Mouse (Mus musculus) liver, embryonic 13.5 days (tissue): ENCODE results near the gene Lgals3bp. TPM values are rescaled to one million over a fixed set of nuclear protein-coding genes. Genes with fewer than 3 reads are reported as not detected.

Experiments
- ATAC-seq: fragments of 200-750 bp; cut with Nextera tagmentation; 2 replicates; pipeline ENCODE4 v1.8.0; 2017; ENCODE audit warnings: low read depth, mild to moderate bottlenecking, moderate number of reproducible peaks, moderate library complexity
- DNase-seq: peaks from one replicate; pipeline ENCODE4 v3.0.0; 2022
- H3K27ac ChIP-seq: fragments of 300-500 bp; sonication (generic); 2 replicates; pipeline ENCODE4 v1.5.1; 2015; ENCODE audit warnings: moderate library complexity, mild to moderate bottlenecking, inconsistent platforms
- H3K27me3 ChIP-seq: fragments of 300-500 bp; sonication (generic); 2 replicates; pipeline ENCODE4 v1.6.1; 2015; ENCODE audit warnings: mild to moderate bottlenecking, inconsistent platforms
- H3K36me3 ChIP-seq: fragments of 300-500 bp; sonication (generic); 2 replicates; pipeline ENCODE4 v1.6.1; 2015; ENCODE audit warnings: mild to moderate bottlenecking, inconsistent platforms
- H3K4me1 ChIP-seq: fragments of 300-500 bp; sonication (generic); replicated peaks from 2 replicates; pipeline ENCODE4 v1.6.1; 2015; ENCODE audit warnings: inconsistent platforms
- H3K4me2 ChIP-seq: fragments of 300-500 bp; sonication (generic); 2 replicates; pipeline ENCODE4 v1.6.1; 2015; ENCODE audit warnings: inconsistent platforms, mild to moderate bottlenecking, moderate library complexity
- H3K4me3 ChIP-seq: fragments of 300-500 bp; sonication (generic); replicated peaks from 2 replicates; pipeline ENCODE4 v1.5.1; 2015; ENCODE audit warnings: mild to moderate bottlenecking, inconsistent platforms
- H3K9ac ChIP-seq: fragments of 300-500 bp; sonication (generic); 2 replicates; pipeline ENCODE4 v1.6.1; 2015; ENCODE audit warnings: mild to moderate bottlenecking, inconsistent platforms
- H3K9me3 ChIP-seq: fragments of 300-500 bp; sonication (generic); replicated peaks from 2 replicates; pipeline ENCODE4 v1.6.1; 2016; ENCODE audit warnings: inconsistent platforms
- WGBS: fragments of 180-500 bp; shearing (Covaris S2); methylation state at CpG from one replicate; pipeline ENCODE4 v1.1.7; 2015; ENCODE audit not compliant: insufficient replicate concordance; 5-methylcytosine and 5-hydroxymethylcytosine counted together
- polyA plus RNA-seq: library from polyadenylated mRNA; unstranded; fragments of >200 nt; fragmentation: Nextera tagmentation; extraction: Ambion mirVana; gene quantifications from 2 replicates; pipeline ENCODE4 v1.2.1, GENCODE M21; 2015

Lgals3bp gene
- polyA plus RNA-seq, 1 experiment from 2014 or later = 25.4 TPM

DNA sequence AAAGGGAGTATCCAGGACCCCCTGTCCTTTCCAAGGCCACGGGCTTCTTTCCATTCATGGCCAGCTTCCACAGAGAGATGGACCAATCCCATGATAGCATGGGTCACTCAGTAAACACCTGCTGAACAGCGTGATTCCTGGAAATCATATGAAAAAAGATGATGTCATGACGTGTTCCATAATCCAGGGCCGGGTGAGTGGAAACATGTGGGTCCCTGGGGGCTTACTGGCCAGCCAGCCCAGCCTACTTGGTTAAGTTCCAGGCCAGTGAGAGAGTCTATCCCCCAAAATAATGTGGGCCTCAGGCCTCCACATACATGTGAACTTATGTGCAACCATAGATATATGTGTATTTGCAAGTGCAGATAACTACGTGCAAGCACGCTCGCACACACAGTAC, 30.0 kb downstream of the Lgals3bp start:
- Histone ChIP-seq H3K27me3 (0 out of 2 replicates have a peak, but pooled peaks cover 3% of the 10 kb centered on the region), H3K4me1 (no peaks in the 10 kb centered on the region), H3K9me3 (no peaks in the 10 kb centered on the region), H3K4me3 (no peak overlapping the region), H3K9ac (no peak overlapping the region), H3K27ac (no peak overlapping the region), H3K4me2 (no peak overlapping the region), H3K36me3 (no peaks in the 10 kb centered on the region)
- no peak for DNase-seq
- no peak for ATAC-seq
- 71% methylated on average over 7 of the region's 7 CpGs for WGBS

DNA sequence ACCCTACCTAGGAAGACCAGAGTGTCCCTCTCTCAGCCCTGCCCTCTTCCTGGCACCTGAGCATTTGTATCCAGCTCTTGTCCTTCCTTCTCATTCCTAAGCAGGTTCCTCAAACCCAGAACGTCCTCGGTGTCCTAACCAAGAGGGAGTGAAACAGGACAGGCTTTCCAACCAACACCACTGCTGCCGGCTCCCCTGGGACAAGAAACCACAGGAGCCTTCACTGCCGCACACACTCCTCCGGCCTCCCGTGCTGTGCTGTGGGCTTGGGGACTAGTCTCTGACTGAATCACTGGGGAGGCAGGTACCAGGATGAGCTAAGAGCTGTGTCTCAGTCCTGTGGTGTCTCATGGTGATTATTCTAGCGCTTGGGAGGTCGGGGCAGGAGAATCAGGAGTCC, 32.2 kb downstream of the Lgals3bp start:
- H3K4me3 ChIP-seq = no peak overlapping the region
- no peaks in the 10 kb centered on the region for H3K9me3 ChIP-seq
- WGBS = 51% methylated on average over 8 of the region's 8 CpGs
- ATAC-seq (no peak), DNase-seq (no peak)
- H3K27ac ChIP-seq = no peak overlapping the region
- no peaks in the 10 kb centered on the region for H3K36me3 ChIP-seq
- H3K27me3 ChIP-seq = 0 out of 2 replicates have a peak, but pooled peaks cover 3% of the 10 kb centered on the region
- no peaks in the 10 kb centered on the region for H3K4me1 ChIP-seq
- no peak overlapping the region for H3K9ac ChIP-seq
- no peak overlapping the region for H3K4me2 ChIP-seq

DNA sequence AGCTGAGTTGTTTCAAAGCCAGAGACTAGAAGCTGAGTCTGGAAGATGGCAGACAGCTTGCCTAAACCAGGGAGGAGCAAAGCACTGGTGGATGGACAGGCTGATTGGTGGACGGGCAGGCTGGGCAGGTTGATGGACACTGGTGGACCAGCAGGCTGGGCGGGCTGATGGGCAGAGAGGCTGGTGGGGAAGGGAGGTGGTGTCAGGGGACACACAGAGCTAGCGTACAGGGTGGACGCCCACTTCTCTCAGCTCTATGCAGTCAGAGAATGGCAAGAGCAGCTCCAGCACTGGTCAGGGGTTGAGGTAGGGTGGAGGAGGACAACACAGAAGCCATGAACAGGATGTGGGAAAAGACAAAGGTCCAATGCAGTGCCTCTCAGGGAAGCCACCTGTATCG, 32.6 kb downstream of the Lgals3bp start:
- DNase-seq = no peak
- 60% methylated on average over 5 of the region's 5 CpGs for WGBS
- Histone ChIP-seq H3K27me3 (0 out of 2 replicates have a peak, but pooled peaks cover 3% of the 10 kb centered on the region), H3K4me2 (no peak overlapping the region), H3K4me3 (no peak overlapping the region), H3K36me3 (no peaks in the 10 kb centered on the region), H3K27ac (no peak overlapping the region), H3K9me3 (no peaks in the 10 kb centered on the region), H3K4me1 (no peaks in the 10 kb centered on the region), H3K9ac (no peak overlapping the region)
- no peak for ATAC-seq

GRCm38 (mm10) chr11:118368330-118368729, 33.6 kb downstream of the Lgals3bp start:
- Histone ChIP-seq H3K9ac (no peak overlapping the region), H3K27me3 (0 out of 2 replicates have a peak, but pooled peaks cover 3% of the 10 kb centered on the region), H3K4me2 (no peak overlapping the region), H3K27ac (no peak overlapping the region), H3K9me3 (no peaks in the 10 kb centered on the region), H3K36me3 (no peaks in the 10 kb centered on the region), H3K4me3 (no peak overlapping the region), H3K4me1 (peaks cover 6% of the 10 kb centered on the region)
- no peak for DNase-seq
- WGBS = 47% methylated on average over 3 of the region's 3 CpGs
- no peak for ATAC-seq

- Histone ChIP-seq H3K4me1 (peaks cover 14% of the 10 kb centered on the region), H3K27me3 (0 out of 2 replicates have a peak, but pooled peaks cover 3% of the 10 kb centered on the region), H3K4me2 (no peak overlapping the region), H3K36me3 (no peaks in the 10 kb centered on the region), H3K9ac (no peak overlapping the region), H3K27ac (no peak overlapping the region), H3K9me3 (no peaks in the 10 kb centered on the region), H3K4me3 (no peak overlapping the region)
- DNase-seq = no peak
- WGBS = 56% methylated on average over 8 of the region's 8 CpGs
- no peak for ATAC-seq
Observed at GRCm38 (mm10) chr11:118366559-118366958, 35.3 kb downstream of the Lgals3bp start.

GRCm38 (mm10) chr11:118366108-118366507, 35.8 kb downstream of the Lgals3bp start:
- Histone ChIP-seq H3K27me3 (0 out of 2 replicates have a peak, but pooled peaks cover 3% of the 10 kb centered on the region), H3K36me3 (no peaks in the 10 kb centered on the region), H3K27ac (no peak overlapping the region), H3K9me3 (no peaks in the 10 kb centered on the region), H3K4me3 (no peak overlapping the region), H3K4me1 (peaks cover 14% of the 10 kb centered on the region), H3K4me2 (no peak overlapping the region), H3K9ac (no peak overlapping the region)
- 49% methylated on average over 3 of the region's 3 CpGs for WGBS
- ATAC-seq (no peak), DNase-seq (no peak)

DNA sequence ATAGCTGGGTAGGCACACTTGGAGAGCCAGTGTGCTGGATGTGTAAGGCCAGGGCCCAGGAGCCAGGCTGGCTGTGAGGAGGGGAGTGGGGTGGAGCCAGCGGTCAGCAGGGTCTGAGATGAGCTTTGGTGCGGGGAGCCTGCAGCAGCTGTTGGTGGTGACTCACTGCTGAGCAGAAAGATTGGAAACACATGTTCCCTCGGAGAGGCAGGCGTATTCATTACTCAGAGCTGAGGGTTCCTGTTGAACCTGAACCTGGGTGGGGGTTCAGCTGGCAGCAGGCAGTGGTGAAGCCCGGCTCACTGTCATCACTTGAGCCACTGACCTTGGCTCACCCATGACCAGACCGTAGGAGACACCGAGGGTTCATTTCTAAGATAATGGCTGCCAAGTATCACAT, 36.7 kb downstream of the Lgals3bp start:
- ATAC-seq (no peak), DNase-seq (no peak)
- peaks cover 17% of the 10 kb centered on the region for H3K4me1 ChIP-seq
- no peak overlapping the region for H3K4me3 ChIP-seq
- 0 out of 2 replicates have a peak, but pooled peaks cover 3% of the 10 kb centered on the region for H3K27me3 ChIP-seq
- H3K9ac ChIP-seq = no peak overlapping the region
- H3K9me3 ChIP-seq = no peaks in the 10 kb centered on the region
- H3K36me3 ChIP-seq = no peaks in the 10 kb centered on the region
- WGBS = 62% methylated on average over 7 of the region's 7 CpGs
- no peak overlapping the region for H3K27ac ChIP-seq
- H3K4me2 ChIP-seq = no peak overlapping the region

DNA sequence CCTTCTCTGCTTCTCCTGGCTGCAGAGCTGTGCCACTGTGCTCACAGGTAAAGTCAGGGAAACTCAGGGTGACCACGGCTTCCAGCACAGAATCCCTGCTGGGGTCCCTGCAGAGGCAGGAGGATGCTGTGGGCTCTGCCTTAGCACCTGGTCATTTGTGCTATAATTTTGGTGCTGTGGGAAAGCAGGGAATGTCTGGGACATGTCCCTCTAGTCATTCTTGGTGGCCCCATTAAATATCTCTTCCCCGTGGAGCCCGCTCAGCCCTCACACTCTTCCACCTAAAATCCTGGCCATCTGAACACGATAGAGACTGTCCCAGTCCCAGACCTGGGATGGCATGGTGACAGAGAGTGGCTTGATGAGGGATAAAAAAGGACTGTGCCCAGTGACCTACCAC, 37.9 kb downstream of the Lgals3bp start:
- Histone ChIP-seq H3K9me3 (no peaks in the 10 kb centered on the region), H3K4me1 (peaks cover 17% of the 10 kb centered on the region), H3K27ac (no peak overlapping the region), H3K9ac (no peak overlapping the region), H3K4me3 (no peak overlapping the region), H3K4me2 (no peak overlapping the region), H3K27me3 (no peaks in the 10 kb centered on the region), H3K36me3 (no peaks in the 10 kb centered on the region)
- 69% methylated on average over 4 of the region's 4 CpGs for WGBS
- no peak for ATAC-seq
- DNase-seq = no peak

DNA sequence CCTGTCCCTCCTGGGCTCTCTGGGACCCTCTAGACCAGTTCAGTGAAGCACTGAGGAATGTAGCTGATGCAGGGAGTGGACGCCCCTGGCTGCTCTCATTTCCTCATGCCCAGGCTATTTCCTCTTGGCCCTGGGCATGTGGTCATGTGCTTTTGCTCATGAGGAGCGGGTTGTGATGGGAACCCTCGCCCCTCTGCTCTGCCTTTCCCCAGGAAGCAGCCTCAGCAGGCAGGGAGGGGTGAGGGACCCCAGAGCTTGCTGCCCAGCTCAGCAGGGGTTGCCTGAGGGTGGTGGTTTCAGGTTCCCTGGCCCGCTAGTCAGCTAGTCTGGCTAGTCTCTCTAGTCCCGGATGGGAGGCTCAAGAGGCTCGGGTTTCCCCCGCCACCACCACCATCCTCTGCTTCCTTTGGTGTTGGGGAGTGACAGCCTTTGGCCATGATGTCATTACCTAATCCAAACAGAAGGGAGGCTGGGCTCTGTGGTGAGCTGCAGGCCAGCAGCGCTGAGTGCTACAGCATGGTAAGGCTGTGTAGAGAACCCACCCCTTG, 38.8 kb downstream of the Lgals3bp start:
- Histone ChIP-seq H3K27me3 (no peaks in the 10 kb centered on the region), H3K4me3 (no peak overlapping the region), H3K9me3 (no peaks in the 10 kb centered on the region), H3K36me3 (no peaks in the 10 kb centered on the region), H3K27ac (no peak overlapping the region), H3K4me2 (0 out of 2 replicates have a peak overlapping the region, but pooled peaks have one; percentile 3), H3K9ac (no peak overlapping the region), H3K4me1 (peaks cover 17% of the 10 kb centered on the region)
- no peak for DNase-seq
- under 1% methylated on average over 8 of the region's 8 CpGs for WGBS
- peak; percentile 60 for ATAC-seq

DNA sequence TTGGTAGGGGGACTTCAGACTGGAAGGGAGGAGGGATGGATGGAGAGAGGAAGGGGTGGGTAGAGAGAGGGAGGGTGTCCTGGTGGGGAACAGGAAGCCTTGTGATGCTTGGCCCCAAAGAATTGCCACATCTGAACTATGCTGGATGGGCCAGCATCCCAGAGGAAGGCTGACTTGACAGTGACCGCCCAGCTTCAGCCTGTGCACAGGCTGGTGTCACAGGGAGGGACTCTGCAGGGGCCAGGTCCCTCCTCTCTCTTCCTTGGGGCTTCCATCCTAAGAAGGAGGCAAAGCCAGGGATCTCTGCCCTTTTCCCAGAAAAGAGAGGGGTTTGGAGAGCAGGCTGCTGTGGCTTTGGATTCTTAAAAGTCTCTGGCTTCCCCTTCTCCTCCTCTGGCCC, 39.4 kb downstream of the Lgals3bp start:
- no peaks in the 10 kb centered on the region for H3K27me3 ChIP-seq
- no peak overlapping the region for H3K27ac ChIP-seq
- H3K9ac ChIP-seq = no peak overlapping the region
- H3K36me3 ChIP-seq = no peaks in the 10 kb centered on the region
- no peak overlapping the region for H3K4me2 ChIP-seq
- ATAC-seq (no peak), DNase-seq (no peak)
- H3K9me3 ChIP-seq = no peaks in the 10 kb centered on the region
- peaks cover 17% of the 10 kb centered on the region for H3K4me1 ChIP-seq
- WGBS = 67% methylated on average over 1 of the region's 1 CpGs
- no peak overlapping the region for H3K4me3 ChIP-seq

DNA sequence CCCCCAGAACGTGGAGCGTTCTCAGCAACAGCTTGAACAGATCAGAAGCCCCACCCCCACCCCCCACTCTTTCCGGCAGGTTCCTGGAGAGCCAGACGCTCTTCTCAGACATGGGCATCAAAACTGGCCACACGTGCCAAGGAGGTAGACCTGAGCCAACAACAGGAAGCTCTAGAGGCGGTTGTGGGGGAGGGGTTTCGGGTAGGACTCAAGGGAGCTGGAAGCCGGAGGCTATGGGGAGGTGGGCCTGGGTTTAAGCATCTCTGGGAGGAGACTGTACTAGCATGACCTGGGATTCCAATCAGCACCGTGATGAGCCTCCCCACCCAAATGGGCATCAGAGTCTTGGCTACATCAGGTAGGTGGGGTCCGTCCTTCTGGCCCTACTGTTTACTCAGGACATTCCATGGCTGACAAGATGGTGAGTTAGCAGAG, 41.0 kb downstream of the Lgals3bp start:
- no peak overlapping the region for H3K4me2 ChIP-seq
- no peak overlapping the region for H3K27ac ChIP-seq
- no peak overlapping the region for H3K4me3 ChIP-seq
- peaks cover 5% of the 10 kb centered on the region for H3K27me3 ChIP-seq
- WGBS = 42% methylated on average over 10 of the region's 10 CpGs
- no peaks in the 10 kb centered on the region for H3K36me3 ChIP-seq
- H3K4me1 ChIP-seq = peaks cover 17% of the 10 kb centered on the region
- no peaks in the 10 kb centered on the region for H3K9me3 ChIP-seq
- H3K9ac ChIP-seq = no peak overlapping the region
- no peak for ATAC-seq
- no peak for DNase-seq

DNA sequence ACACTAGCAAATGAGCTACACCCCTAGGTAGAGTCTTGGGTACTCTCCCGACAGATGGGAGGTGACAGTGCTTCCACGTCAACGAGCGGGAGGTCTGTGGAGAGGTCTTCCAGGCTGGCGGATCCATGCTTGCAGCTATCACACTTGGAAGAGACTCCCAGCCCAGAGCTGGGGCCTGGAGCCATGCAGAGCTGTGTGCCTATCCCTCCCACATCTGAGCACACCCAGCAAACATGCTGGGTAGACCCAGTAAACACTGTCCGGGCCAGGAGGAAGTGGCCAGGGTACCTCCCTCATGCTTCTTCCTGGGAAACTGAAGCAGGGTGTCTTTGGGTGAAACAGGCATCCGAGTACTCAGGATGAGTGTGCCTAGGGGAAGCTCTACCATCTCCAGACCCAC, 41.4 kb downstream of the Lgals3bp start:
- Histone ChIP-seq H3K36me3 (no peaks in the 10 kb centered on the region), H3K9ac (no peak overlapping the region), H3K4me3 (no peak overlapping the region), H3K4me1 (peaks cover 19% of the 10 kb centered on the region), H3K27ac (no peak overlapping the region), H3K9me3 (no peaks in the 10 kb centered on the region), H3K27me3 (peaks cover 9% of the 10 kb centered on the region), H3K4me2 (no peak overlapping the region)
- ATAC-seq = no peak
- DNase-seq = no peak
- WGBS = 51% methylated on average over 7 of the region's 7 CpGs
